Mouse (Mus musculus): ENCODE measurements around the gene Fam168b. TPM values are rescaled to one million over a fixed set of nuclear protein-coding genes. Genes with fewer than 3 reads are reported as not detected.
A peak's percentile ranks its signal among the peaks of the same experiment; 100 is the strongest.

Fam168b gene
- polyA plus RNA-seq (2015; fragmentation: Nextera tagmentation; extraction: Ambion mirVana) = 9.6 and 11.3 TPM in 2 replicates

GRCm38 (mm10) chr1:34842887-34843618, at the start of gene Fam168b:
Gene Fam168b, minus strand, starts transcription at chr1:34843065.
- TF ChIP-seq EP300 (IDR thresholded peaks at IDR 0.05; ENCODE audit: low read depth) (no peak), CTCF (IDR thresholded peaks at IDR 0.05; ENCODE audit: low read depth) (0 out of 2 replicates have a peak, but pooled peaks have one; percentile 4)

GRCm38 (mm10) chr1:34892466-34892865, 49.6 kb upstream of the Fam168b start:
- Histone ChIP-seq H3K27me3 (ENCODE audit: insufficient read depth, low read length) (no peaks in the 10 kb centered on the region), H3K4me1 (ENCODE audit: insufficient read depth) (no peaks in the 10 kb centered on the region), H3K9me3 (ENCODE audit: low read length) (no peaks in the 10 kb centered on the region), H3K4me2 (ENCODE audit: low read depth, low read length) (no peak overlapping the region), H3K9ac (replicated peaks) (no peak overlapping the region), H3K27ac (ENCODE audit: low read depth) (no peak overlapping the region), H3K4me3 (ENCODE audit: low read depth, low read length) (no peak overlapping the region), H3K36me3 (replicated peaks; ENCODE audit: insufficient read depth, low read length) (no peaks in the 10 kb centered on the region)
- ATAC-seq (no peak), DNase-seq (no peak)
- TF ChIP-seq EP300 (IDR thresholded peaks at IDR 0.05; ENCODE audit: low read depth) = no peak
- no peak for TF ChIP-seq CTCF (IDR thresholded peaks at IDR 0.05; ENCODE audit: low read depth)
- WGBS (ENCODE audit: insufficient replicate concordance) = 66% methylated on average over 3 of the region's 3 CpGs

More at GRCm38 (mm10) chr1:34842887-34843618, at the start of gene Fam168b:
- ATAC-seq = peak; percentile 98
- peak; percentile 91 for DNase-seq
- peaks cover 2% of the 10 kb centered on the region; the same call in 1 of the 2 replicates for H3K36me3 ChIP-seq (replicated peaks; ENCODE audit: insufficient read depth, low read length)
- H3K4me1 ChIP-seq (ENCODE audit: insufficient read depth) = peaks cover 39% of the 10 kb centered on the region
- peak within 1 kb of the TSS; percentile 90 for H3K4me2 ChIP-seq (ENCODE audit: low read depth, low read length)
- H3K27ac ChIP-seq (ENCODE audit: low read depth) = peak within 1 kb of the TSS; percentile 99
- under 1% methylated on average over 54 of the region's 59 CpGs for WGBS (ENCODE audit: insufficient replicate concordance)
- H3K9ac ChIP-seq (replicated peaks) = peak within 1 kb of the TSS; percentile 91
- H3K4me3 ChIP-seq (ENCODE audit: low read depth, low read length) = peak within 1 kb of the TSS; percentile 83
- H3K9me3 ChIP-seq (ENCODE audit: low read length) = no peaks in the 10 kb centered on the region
- no peaks in the 10 kb centered on the region for H3K27me3 ChIP-seq (ENCODE audit: insufficient read depth, low read length)

GRCm38 (mm10) chr1:34891559-34892289, 48.9 kb upstream of the Fam168b start:
- ATAC-seq = no peak
- Histone ChIP-seq H3K9ac (replicated peaks) (no peak overlapping the region), H3K27me3 (ENCODE audit: insufficient read depth, low read length) (no peaks in the 10 kb centered on the region), H3K9me3 (ENCODE audit: low read length) (no peaks in the 10 kb centered on the region), H3K4me1 (ENCODE audit: insufficient read depth) (no peaks in the 10 kb centered on the region), H3K4me3 (ENCODE audit: low read depth, low read length) (no peak overlapping the region), H3K4me2 (ENCODE audit: low read depth, low read length) (no peak overlapping the region), H3K36me3 (replicated peaks; ENCODE audit: insufficient read depth, low read length) (no peaks in the 10 kb centered on the region), H3K27ac (ENCODE audit: low read depth) (no peak overlapping the region)
- WGBS (ENCODE audit: insufficient replicate concordance) = 52% methylated on average over 14 of the region's 14 CpGs
- TF ChIP-seq EP300 (IDR thresholded peaks at IDR 0.05; ENCODE audit: low read depth) (no peak), CTCF (IDR thresholded peaks at IDR 0.05; ENCODE audit: low read depth) (peak; percentile 60)
- no peak for DNase-seq

GRCm38 (mm10) chr1:34883776-34884175, 40.9 kb upstream of the Fam168b start:
- H3K36me3 ChIP-seq (replicated peaks; ENCODE audit: insufficient read depth, low read length) = no peaks in the 10 kb centered on the region
- TF ChIP-seq CTCF (IDR thresholded peaks at IDR 0.05; ENCODE audit: low read depth) = no peak
- no peak overlapping the region for H3K4me3 ChIP-seq (ENCODE audit: low read depth, low read length)
- ATAC-seq = no peak
- H3K9me3 ChIP-seq (ENCODE audit: low read length) = no peaks in the 10 kb centered on the region
- H3K9ac ChIP-seq (replicated peaks) = no peak overlapping the region
- peak; percentile 6 for DNase-seq
- H3K27me3 ChIP-seq (ENCODE audit: insufficient read depth, low read length) = no peaks in the 10 kb centered on the region
- H3K4me2 ChIP-seq (ENCODE audit: low read depth, low read length) = no peak overlapping the region
- no peak overlapping the region for H3K27ac ChIP-seq (ENCODE audit: low read depth)
- no peaks in the 10 kb centered on the region for H3K4me1 ChIP-seq (ENCODE audit: insufficient read depth)

GRCm38 (mm10) chr1:34879611-34880010, 36.7 kb upstream of the Fam168b start:
- Histone ChIP-seq H3K4me2 (ENCODE audit: low read depth, low read length) (no peak overlapping the region), H3K4me3 (ENCODE audit: low read depth, low read length) (no peak overlapping the region), H3K9ac (replicated peaks) (no peak overlapping the region), H3K9me3 (ENCODE audit: low read length) (no peaks in the 10 kb centered on the region), H3K36me3 (replicated peaks; ENCODE audit: insufficient read depth, low read length) (0 out of 2 replicates have a peak, but pooled peaks cover 4% of the 10 kb centered on the region), H3K4me1 (ENCODE audit: insufficient read depth) (no peaks in the 10 kb centered on the region), H3K27me3 (ENCODE audit: insufficient read depth, low read length) (no peaks in the 10 kb centered on the region), H3K27ac (ENCODE audit: low read depth) (no peak overlapping the region)
- DNase-seq (no peak), ATAC-seq (no peak)
- TF ChIP-seq CTCF (IDR thresholded peaks at IDR 0.05; ENCODE audit: low read depth) (no peak), EP300 (IDR thresholded peaks at IDR 0.05; ENCODE audit: low read depth) (no peak)
- WGBS (ENCODE audit: insufficient replicate concordance) = 64% methylated on average over 6 of the region's 6 CpGs

GRCm38 (mm10) chr1:34873551-34873950, 30.7 kb upstream of the Fam168b start:
- Histone ChIP-seq H3K4me1 (ENCODE audit: insufficient read depth) (no peaks in the 10 kb centered on the region), H3K4me2 (ENCODE audit: low read depth, low read length) (no peak overlapping the region), H3K27ac (ENCODE audit: low read depth) (no peak overlapping the region), H3K27me3 (ENCODE audit: insufficient read depth, low read length) (no peaks in the 10 kb centered on the region), H3K9me3 (ENCODE audit: low read length) (no peaks in the 10 kb centered on the region), H3K9ac (replicated peaks) (no peak overlapping the region), H3K36me3 (replicated peaks; ENCODE audit: insufficient read depth, low read length) (0 out of 2 replicates have a peak, but pooled peaks cover 4% of the 10 kb centered on the region), H3K4me3 (ENCODE audit: low read depth, low read length) (no peak overlapping the region)
- DNase-seq (no peak), ATAC-seq (no peak)
- TF ChIP-seq EP300 (IDR thresholded peaks at IDR 0.05; ENCODE audit: low read depth) (no peak), CTCF (IDR thresholded peaks at IDR 0.05; ENCODE audit: low read depth) (no peak)
- 60% methylated on average over 4 of the region's 5 CpGs for WGBS (ENCODE audit: insufficient replicate concordance)

All from liver, postnatal 0 days (tissue).